Mouse (Mus musculus): ENCODE results near the gene Rpl41.

DNA sequence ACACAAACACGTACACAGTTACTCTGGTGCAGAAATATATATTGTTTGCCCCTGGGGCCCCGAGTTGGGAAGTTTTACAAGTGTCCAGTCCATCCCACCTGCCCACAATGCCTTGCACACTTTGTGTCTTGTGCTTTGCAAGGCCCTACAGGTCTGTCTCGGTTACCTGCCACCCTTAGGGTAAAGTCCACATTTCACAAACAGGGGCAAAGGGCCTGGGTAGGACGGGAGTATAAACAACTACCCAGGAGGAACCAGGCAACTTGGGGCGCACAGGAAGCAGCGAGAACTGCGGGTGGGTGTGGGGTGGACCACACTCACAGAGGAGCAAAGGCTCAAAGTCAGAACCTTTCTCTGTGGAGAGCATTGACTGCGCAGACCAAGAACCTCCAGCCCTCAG, 38.6 kb upstream of the Rpl41 start:
- TF ChIP-seq ZNF384 (IDR thresholded peaks at IDR 0.05; ENCODE audit: low read depth, low read length) (no peak), MAFK (IDR thresholded peaks at IDR 0.05; ENCODE audit: insufficient read depth, low read depth, low read length) (no peak), ZC3H11A (IDR thresholded peaks at IDR 0.05; ENCODE audit: borderline replicate concordance, low read depth, low read length) (no peak), HCFC1 (IDR thresholded peaks at IDR 0.05; ENCODE audit: borderline replicate concordance, insufficient read depth, low read length) (no peak), CHD2 (IDR thresholded peaks at IDR 0.05; ENCODE audit: low read depth, low read length) (no peak)
